Mouse (Mus musculus) thymus, adult 2 months (tissue): ENCODE data around the gene Lima1.

Source experiments
- CTCF ChIP-seq: fragments of 200-500 bp; IDR thresholded peaks from 2 replicates; pipeline ENCODE4 v1.5.1; 2012; ENCODE audit warnings: mild to moderate bottlenecking, control low read depth, low read length, moderate library complexity, borderline replicate concordance; ENCODE audit not compliant: control insufficient read depth, poor library complexity, insufficient read depth; ENCODE audit errors: extremely low read depth
- POLR2A ChIP-seq: fragments of 200-500 bp; IDR thresholded peaks from 2 replicates; pipeline ENCODE4 v1.6.1; 2012; ENCODE audit warnings: mild to moderate bottlenecking, low read length, control low read depth, moderate library complexity; ENCODE audit not compliant: control insufficient read depth, poor library complexity, insufficient read depth; ENCODE audit errors: extremely low read depth

DNA sequence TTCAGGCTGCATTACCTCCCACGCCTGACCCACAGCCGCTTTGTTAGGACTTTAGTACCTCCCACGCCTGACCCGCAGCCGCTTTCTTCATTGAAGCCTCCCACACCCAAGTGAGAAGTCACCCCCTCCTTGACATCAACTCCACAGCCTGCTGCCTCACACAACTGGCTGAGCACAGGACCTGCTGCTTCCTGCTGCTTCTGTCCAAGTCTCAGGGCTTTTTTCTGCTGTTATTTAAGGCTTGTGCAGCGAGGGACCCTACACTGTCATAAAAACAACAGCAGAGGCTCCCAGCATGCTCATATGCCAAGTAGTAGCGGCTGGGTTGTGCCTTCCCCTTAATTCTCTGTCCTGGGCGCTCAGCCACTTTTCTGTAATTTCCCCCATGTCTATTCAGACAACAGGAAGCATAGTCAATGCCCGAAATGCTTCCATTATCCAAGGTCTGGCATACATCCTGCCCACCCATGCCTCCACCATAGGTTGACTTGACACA is 87.6 kb downstream of the Lima1 start:
- TF ChIP-seq CTCF = no peak
- TF ChIP-seq POLR2A = no peak
